Mouse (Mus musculus): ENCODE results near the gene Ankrd1. TPM values are rescaled to one million over a fixed set of nuclear protein-coding genes. Genes with fewer than 3 reads are reported as not detected.

Ankrd1 gene
- 30.6 and 110 TPM in 2 replicates for polyA plus RNA-seq (2011; ENCODE audit: insufficient read length, low read depth, missing spikeins)

DNA sequence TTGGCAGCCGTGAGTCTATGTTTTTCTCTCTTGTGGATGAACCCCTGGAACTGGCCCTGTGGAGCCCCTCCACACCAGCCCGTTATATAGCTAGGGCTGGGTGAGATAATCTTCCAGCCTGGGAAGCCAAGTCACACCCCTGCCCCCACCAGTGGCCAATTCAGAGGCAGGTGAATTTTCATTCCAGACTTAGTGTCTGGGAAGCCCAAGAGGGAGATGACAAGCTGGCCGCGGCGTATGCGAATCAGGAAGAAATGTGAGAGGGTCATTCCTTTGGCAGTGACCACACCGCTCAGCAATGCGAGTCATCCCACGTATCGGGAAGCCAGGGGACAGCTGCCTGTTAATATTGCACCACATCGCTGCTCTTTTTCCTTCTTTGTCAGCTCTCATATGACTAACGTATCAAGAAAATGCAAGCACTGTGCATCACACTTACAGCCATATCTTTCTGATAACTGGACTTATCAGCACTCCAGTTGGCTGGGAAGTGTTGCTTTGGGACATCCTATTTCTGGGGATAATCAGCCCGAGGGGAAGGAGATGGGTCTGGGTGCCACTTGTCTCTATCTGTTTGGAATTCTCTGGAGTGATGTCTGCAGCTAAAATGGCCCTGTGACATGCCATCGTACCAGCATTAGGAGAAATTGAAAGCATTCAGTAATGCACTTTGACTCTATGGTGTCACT is at the start of gene Ankrd1:
Gene Ankrd1 (minus strand): TSS at position 317 of the 689 bp plus-strand sequence.
- Histone ChIP-seq H3K27ac (ENCODE audit: insufficient read depth, low read length) (peak within 1 kb of the TSS; percentile 70), H3K4me1 (ENCODE audit: control insufficient read depth, insufficient read depth, low read length) (peaks cover 7% of the 10 kb centered on the region; the same call in 1 of the 2 replicates), H3K4me3 (ENCODE audit: insufficient read depth, low read length) (peak within 1 kb of the TSS; percentile 40)
- TF ChIP-seq POLR2A (IDR thresholded peaks at IDR 0.05; ENCODE audit: low read depth, low read length) (no peak), CTCF (IDR thresholded peaks at IDR 0.05; ENCODE audit: borderline replicate concordance, insufficient read depth, low read length) (no peak)

DNA sequence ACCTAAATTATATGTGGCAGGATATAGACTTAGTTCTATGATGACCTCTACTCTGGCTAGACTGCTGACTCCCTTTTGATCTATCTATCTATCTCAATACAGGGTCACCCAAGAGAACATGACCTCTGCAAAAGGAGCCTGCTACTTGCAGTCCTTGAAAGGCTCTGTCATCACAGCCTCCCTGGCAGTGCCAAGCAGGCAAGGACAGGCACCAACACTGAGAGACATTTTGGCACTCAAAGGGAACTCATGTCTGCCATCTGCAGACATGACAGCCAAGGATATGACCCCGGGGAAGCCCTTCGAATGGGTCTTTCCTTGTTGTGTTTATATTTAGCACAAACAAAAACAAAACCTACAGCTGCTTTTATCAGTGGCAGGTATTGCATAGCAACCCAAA is 49.2 kb upstream of the Ankrd1 start:
- TF ChIP-seq POLR2A (IDR thresholded peaks at IDR 0.05; ENCODE audit: low read depth, low read length) (no peak), CTCF (IDR thresholded peaks at IDR 0.05; ENCODE audit: borderline replicate concordance, insufficient read depth, low read length) (no peak)

DNA sequence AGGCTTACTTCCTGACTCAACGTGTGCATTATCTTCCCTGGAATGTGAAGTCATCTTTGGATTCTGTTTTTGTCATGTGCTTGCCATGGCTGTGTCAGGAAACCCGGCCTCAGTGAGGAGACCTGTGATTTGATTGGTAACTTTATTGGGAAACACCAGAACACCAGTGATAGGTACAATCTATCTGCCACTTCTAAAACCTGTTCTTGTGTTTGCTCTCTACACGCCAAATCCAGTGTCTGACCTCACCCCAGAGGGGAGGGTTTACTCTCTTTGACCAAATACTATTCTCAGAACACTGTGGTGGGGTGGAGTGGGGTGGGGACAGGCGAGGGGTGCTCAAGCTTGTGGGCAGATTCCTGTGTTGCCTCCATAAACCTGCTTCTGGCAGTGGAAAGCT is 48.2 kb upstream of the Ankrd1 start:
- TF ChIP-seq POLR2A (IDR thresholded peaks at IDR 0.05; ENCODE audit: low read depth, low read length) (no peak), CTCF (IDR thresholded peaks at IDR 0.05; ENCODE audit: borderline replicate concordance, insufficient read depth, low read length) (no peak)
- Histone ChIP-seq H3K27ac (ENCODE audit: insufficient read depth, low read length) (no peak overlapping the region), H3K4me3 (ENCODE audit: insufficient read depth, low read length) (no peak overlapping the region), H3K4me1 (ENCODE audit: control insufficient read depth, insufficient read depth, low read length) (peaks cover 7% of the 10 kb centered on the region; the same call in 1 of the 2 replicates)

More for the DNA sequence above, 49.2 kb upstream of the Ankrd1 start:
- H3K4me1 ChIP-seq (ENCODE audit: control insufficient read depth, insufficient read depth, low read length): peaks cover 7% of the 10 kb centered on the region; the same call in 1 of the 2 replicates
- no peak overlapping the region for H3K4me3 ChIP-seq (ENCODE audit: insufficient read depth, low read length)
- no peak overlapping the region for H3K27ac ChIP-seq (ENCODE audit: insufficient read depth, low read length)

DNA sequence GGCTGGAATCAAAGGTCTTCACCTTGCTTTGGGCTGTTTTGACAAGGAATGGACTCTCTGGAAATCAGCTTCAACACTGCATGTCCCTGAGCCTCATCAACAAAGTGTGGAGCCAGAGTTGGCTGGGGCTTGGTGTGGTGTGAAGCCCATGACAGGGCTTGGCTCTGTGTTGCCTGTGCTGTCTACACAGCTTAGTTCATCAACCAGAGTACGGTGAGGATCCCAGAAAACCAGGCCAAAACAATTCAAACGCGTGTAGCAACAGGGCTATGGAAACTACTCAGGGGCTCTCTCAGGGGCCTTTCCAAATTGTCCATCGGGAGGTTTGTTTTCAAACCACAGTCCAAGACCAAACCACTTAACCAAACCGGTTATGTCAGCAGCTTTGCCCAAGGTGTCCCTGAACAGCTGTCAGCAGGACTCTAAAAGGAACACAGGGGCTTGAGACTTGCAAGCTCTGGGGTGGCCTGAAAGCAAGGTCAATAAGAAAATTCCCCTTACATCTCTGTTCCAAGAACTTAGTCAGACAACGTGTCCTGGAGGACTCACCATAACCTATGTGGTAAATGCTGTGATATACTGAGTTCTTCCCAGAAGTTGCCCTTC is 47.5 kb upstream of the Ankrd1 start:
- peaks cover 7% of the 10 kb centered on the region; the same call in 1 of the 2 replicates for H3K4me1 ChIP-seq (ENCODE audit: control insufficient read depth, insufficient read depth, low read length)
- no peak overlapping the region for H3K4me3 ChIP-seq (ENCODE audit: insufficient read depth, low read length)
- H3K27ac ChIP-seq (ENCODE audit: insufficient read depth, low read length): no peak overlapping the region
- TF ChIP-seq CTCF (IDR thresholded peaks at IDR 0.05; ENCODE audit: borderline replicate concordance, insufficient read depth, low read length): no peak
- TF ChIP-seq POLR2A (IDR thresholded peaks at IDR 0.05; ENCODE audit: low read depth, low read length): no peak

DNA sequence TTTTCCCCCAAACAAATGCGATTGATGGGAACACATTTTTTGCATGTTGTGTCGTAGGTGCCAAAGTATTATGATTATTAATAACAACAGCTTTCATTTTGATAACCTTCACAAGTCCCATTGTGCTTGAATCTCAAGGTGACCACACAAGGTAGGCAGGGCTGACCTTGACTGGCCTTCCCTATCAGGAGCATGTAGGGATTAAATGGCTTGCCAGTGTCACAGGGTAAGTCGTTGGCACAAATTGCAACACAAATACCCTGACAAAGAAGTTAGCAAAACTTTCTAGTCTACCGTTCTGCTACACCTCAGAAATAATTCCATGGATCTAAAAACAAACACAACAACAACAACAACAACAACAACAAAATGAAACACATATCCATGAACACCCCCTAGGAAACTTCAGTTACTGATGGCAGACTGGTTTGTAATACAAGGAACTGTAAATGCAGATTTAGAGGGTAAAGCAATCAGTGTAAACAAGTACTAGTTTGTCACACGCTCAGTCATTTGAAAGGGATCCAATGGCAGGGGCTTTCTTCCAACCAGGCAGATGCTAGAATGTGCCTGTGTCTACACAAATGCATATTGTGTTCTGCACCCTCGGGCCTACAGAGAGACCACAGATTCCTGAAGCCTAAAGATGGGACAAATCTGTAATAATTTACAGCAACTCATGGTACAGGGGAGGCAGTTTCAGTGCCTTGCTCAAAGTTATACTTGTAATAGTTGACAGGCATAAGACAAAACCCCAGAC is 46.7 kb upstream of the Ankrd1 start:
- H3K27ac ChIP-seq (ENCODE audit: insufficient read depth, low read length): no peak overlapping the region; the same call in 1 of the 2 replicates
- peaks cover 7% of the 10 kb centered on the region; the same call in 1 of the 2 replicates for H3K4me1 ChIP-seq (ENCODE audit: control insufficient read depth, insufficient read depth, low read length)
- H3K4me3 ChIP-seq (ENCODE audit: insufficient read depth, low read length): no peak overlapping the region
- TF ChIP-seq CTCF (IDR thresholded peaks at IDR 0.05; ENCODE audit: borderline replicate concordance, insufficient read depth, low read length) (no peak), POLR2A (IDR thresholded peaks at IDR 0.05; ENCODE audit: low read depth, low read length) (no peak)

DNA sequence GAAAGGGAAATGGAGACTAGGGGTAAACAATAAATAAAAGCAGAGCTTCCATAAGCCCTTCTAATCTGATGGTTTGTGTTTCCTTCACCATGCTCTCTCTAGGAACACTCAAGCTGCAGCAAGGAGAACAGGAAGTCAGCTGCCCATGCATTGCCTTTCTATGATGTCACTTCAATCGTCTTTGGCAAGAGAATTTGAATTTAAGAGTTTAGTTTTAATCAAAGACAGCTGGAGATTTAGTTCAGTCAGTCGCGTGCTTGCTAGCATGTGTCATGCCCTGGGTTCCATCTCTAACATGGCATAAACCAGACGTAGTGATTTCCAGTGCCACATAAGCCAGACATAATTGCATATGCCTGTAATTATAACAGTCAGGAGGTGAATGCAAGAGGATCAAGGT is 45.5 kb upstream of the Ankrd1 start:
- no peak for TF ChIP-seq POLR2A (IDR thresholded peaks at IDR 0.05; ENCODE audit: low read depth, low read length)
- no peak for TF ChIP-seq CTCF (IDR thresholded peaks at IDR 0.05; ENCODE audit: borderline replicate concordance, insufficient read depth, low read length)
- Histone ChIP-seq H3K4me1 (ENCODE audit: control insufficient read depth, insufficient read depth, low read length) (peaks cover 7% of the 10 kb centered on the region; the same call in 1 of the 2 replicates), H3K4me3 (ENCODE audit: insufficient read depth, low read length) (no peak overlapping the region)

DNA sequence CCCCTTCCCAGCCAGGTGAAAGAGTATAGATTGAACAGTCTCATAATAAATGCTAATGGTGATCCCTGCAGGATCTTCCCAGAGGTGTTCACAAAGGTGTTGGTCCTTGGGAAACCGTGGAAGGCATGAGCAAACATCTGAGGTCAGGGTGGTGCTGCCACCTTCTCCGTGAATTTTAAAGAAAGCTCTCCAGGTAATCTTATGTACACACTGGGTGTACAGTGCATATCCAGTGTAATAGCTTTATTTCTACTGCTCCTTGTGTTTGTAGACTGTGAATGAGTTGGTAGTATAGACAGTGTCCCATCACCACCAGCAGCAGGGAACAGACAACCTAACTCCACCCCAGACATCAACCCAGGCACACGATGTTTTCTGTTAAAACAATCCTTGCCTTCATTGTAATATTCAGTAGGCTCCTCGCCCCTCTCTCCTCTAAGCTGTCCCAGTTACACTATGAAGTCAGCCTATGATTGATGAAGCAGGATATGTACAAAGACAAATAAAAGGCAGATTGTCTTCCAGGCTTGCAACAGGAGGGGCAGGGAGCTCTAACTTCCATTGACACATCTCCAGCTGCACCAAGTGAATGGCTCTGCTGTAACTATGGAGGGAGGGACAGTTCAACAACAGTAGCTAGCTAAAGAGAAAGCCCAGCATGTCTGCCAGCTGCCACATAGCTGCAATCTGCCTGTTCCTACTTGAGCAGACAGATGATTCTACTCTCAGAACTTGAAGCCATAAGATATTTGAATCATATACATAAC is 30.5 kb upstream of the Ankrd1 start:
- no peak overlapping the region for H3K4me3 ChIP-seq (ENCODE audit: insufficient read depth, low read length)
- H3K27ac ChIP-seq (ENCODE audit: insufficient read depth, low read length): no peak overlapping the region
- TF ChIP-seq CTCF (IDR thresholded peaks at IDR 0.05; ENCODE audit: borderline replicate concordance, insufficient read depth, low read length) (no peak), POLR2A (IDR thresholded peaks at IDR 0.05; ENCODE audit: low read depth, low read length) (no peak)
- H3K4me1 ChIP-seq (ENCODE audit: control insufficient read depth, insufficient read depth, low read length): no peaks in the 10 kb centered on the region

More for the DNA sequence above, 45.5 kb upstream of the Ankrd1 start:
- H3K27ac ChIP-seq (ENCODE audit: insufficient read depth, low read length): 0 out of 2 replicates have a peak overlapping the region, but pooled peaks have one; percentile 34

DNA sequence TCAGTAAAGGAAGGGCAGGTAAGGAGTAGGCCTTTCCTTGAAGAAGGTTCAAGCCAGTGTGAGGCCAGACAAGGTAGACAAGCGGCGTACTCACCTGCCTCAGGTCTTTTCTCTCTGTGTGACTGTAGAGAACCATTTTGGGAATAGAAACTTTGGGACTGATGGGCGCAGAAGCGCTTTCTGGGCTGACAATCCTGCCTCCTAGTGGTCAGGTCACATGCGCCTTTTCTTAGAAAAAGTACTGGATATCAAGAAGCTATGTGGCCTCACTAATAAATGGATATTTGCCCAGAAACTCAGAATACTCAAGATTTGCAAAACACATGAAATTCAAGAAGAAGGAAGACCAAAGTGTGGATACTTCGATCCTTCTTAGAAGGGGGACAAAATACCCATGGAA is 28.7 kb upstream of the Ankrd1 start:
- Histone ChIP-seq H3K4me1 (ENCODE audit: control insufficient read depth, insufficient read depth, low read length) (no peaks in the 10 kb centered on the region), H3K27ac (ENCODE audit: insufficient read depth, low read length) (no peak overlapping the region), H3K4me3 (ENCODE audit: insufficient read depth, low read length) (no peak overlapping the region)
- no peak for TF ChIP-seq POLR2A (IDR thresholded peaks at IDR 0.05; ENCODE audit: low read depth, low read length)

DNA sequence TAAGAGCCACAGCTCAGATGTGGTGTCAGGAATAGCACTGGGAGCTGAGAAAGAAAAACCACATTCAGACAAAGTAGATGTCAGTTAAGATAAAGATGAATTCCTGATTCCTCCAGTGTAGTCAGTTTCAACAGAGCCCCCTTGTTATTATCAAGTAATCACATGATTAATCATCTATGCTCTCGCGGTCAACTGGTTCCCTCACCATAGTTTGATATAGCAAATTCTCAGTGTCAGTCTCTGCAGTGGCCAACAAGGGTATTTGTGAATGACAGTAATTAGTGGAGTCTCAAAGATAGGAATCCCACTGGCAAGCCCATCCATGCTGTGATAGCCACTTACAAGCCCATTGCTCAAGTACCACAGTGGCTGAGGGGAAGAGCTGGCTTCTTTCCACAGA is 23.7 kb upstream of the Ankrd1 start:
- H3K4me1 ChIP-seq (ENCODE audit: control insufficient read depth, insufficient read depth, low read length): no peaks in the 10 kb centered on the region
- TF ChIP-seq CTCF (IDR thresholded peaks at IDR 0.05; ENCODE audit: borderline replicate concordance, insufficient read depth, low read length) (no peak), POLR2A (IDR thresholded peaks at IDR 0.05; ENCODE audit: low read depth, low read length) (no peak)
- no peak overlapping the region for H3K4me3 ChIP-seq (ENCODE audit: insufficient read depth, low read length)
- no peak overlapping the region for H3K27ac ChIP-seq (ENCODE audit: insufficient read depth, low read length)
